Mouse (Mus musculus) CD8-positive naive resting alpha-beta T cell, adult 57 days (primary cell): ENCODE data around the gene Olfr1441. TPM values are rescaled to one million over a fixed set of nuclear protein-coding genes. Genes with fewer than 3 reads are reported as not detected.

ENCODE experiments used
- total RNA-seq: library from RNA; stranded (reverse); gene quantifications from one replicate; pipeline ENCODE4 v1.2.4, GENCODE M21; 2023

The Olfr1441 gene
- not detected for total RNA-seq

DNA sequence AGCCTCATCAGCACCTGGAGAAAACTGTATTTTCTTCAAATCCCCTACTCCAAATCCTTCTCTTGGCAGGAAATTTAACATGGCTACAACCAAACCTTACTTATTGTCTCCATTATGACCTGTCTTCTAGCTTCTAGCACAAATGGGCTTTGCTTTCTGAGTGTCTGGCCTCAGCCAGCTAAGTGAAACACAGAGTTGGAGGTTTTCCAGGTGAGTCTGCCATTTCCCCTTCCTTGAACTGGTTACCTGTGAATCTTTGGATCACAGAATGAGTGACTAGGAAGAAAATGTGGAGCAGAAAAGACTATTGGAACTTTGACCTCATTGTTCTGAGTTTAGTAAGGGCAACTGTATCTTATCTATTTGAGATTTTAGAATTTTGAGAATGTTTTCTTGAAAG lies at the start of gene Olfr1441:
Gene Olfr1441 (plus strand): TSS at position 73 of the 400 bp plus-strand sequence.

GRCm38 (mm10) chr19:12386979-12387378 lies 30.3 kb upstream of the Olfr1441 start, which contains the start of gene Olfr1440:
Gene Olfr1440 (plus strand): TSS chr19:12387279.

DNA sequence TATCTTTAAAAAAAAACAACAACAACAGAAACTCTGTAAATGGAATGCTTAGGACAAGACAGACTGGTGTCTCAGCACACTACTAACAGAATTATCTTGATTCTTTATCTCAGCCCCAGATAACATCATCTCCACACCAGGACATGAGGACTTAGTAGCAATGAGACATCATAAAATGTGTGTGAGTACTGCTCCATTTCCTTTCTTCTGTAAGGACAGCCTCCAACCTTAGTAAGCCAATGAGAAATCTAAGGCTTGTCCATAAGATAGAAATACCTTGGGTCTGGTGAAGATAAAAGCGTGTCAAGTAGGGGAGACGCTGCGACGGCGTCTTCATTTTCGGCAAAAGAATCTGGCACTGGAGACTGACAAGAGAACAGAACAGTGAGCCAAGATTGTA lies 10.4 kb downstream of the Olfr1441 start, which contains the start of gene Pfpl:
Gene Pfpl (plus strand): TSS at position 301 of the 400 bp plus-strand sequence.

DNA sequence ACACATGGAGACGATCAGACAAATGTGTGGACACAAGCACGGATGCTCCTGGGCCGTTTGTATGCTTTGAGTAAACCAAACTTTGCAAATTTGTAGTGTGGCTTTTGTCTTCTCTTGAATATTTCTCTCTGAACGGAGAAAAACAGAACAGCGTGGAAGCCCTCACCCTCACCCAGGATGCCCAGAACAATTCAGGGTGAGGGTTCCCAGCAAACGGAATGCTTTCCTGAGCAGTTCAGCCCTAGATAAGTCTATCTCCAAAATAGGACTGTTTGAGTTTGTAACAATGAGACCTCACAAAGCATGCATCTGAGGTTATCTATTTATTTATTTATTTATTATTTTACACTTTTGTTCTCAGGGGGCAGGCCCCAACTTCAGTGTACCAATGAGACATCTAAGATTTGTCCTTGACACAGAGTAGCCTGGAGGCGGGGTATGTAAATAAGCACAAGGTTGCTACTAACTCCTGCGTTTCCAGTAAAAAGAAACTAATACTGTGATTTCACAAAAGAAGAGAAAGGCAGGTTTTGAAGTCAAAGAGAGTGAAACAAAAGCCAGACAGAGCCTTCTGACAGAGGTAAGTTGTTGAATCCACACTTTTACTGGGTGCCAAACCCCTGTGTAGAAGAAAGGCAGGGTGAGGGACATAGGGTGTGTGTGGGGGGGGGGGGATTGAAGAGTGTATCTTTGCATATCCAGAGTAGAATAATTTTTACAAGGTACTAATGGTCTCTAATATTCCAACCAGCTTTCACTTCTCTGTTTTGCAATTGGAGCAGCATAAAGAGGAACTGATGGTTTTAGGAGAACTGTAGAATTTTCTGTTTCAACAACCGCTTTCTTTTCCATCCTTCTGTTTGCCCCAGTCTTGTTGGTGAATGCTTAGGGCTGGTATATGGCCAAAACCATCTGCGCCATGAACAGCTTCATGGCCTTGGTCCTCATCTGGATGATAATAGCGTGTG lies 43.3 kb downstream of the Olfr1441 start, which contains the start of gene Mpeg1:
Gene Mpeg1 (plus strand): TSS at position 498 of the 968 bp plus-strand sequence.

Other genes starting within 250 kb of the Olfr1441 start
- gene Olfr1555-ps1, start 247.3 kb upstream of the Olfr1441 start, total RNA-seq, result not detected
- not detected for gene Olfr1431, start 216.8 kb upstream of the Olfr1441 start, total RNA-seq
- gene Olfr1432, start 184.8 kb upstream of the Olfr1441 start, total RNA-seq, result not detected
- not detected for gene Olfr262, start 175.8 kb upstream of the Olfr1441 start, total RNA-seq
- gene Olfr235, start 156.4 kb upstream of the Olfr1441 start, total RNA-seq, result not detected
- gene Olfr1434, start 137.6 kb upstream of the Olfr1441 start, total RNA-seq, result not detected
- gene Olfr1436, start 118.3 kb upstream of the Olfr1441 start, total RNA-seq, result not detected
- gene Olfr1437, start 92.3 kb upstream of the Olfr1441 start, total RNA-seq, result not detected
- not detected for gene Olfr1438-ps1, start 81.5 kb upstream of the Olfr1441 start, total RNA-seq
- not detected for gene Olfr1440, start 30.2 kb upstream of the Olfr1441 start, total RNA-seq
- gene Pfpl, start 10.5 kb downstream of the Olfr1441 start, total RNA-seq, result not detected
- gene Mpeg1, start 43.3 kb downstream of the Olfr1441 start, total RNA-seq, result 15.2 TPM
- gene Dtx4, start 84.0 kb downstream of the Olfr1441 start, total RNA-seq, result 6.8 TPM
- gene Fam111a, start 128.3 kb downstream of the Olfr1441 start, total RNA-seq, result 27.1 TPM
- gene Gm4952, start 182.5 kb downstream of the Olfr1441 start, total RNA-seq, result not detected
- not detected for gene Glyat, start 215.9 kb downstream of the Olfr1441 start, total RNA-seq